Mouse (Mus musculus) thymus, postnatal 4 days (tissue): ENCODE data around the gene Ccdc73.
A peak's percentile ranks its signal among the peaks of the same experiment; 100 is the strongest.
"Not testable (repeated sequence)": the region's sequence is repeated elsewhere in the genome, so short reads cannot be mapped to it uniquely, and the experiment has no call there.

Source experiments
- DNase-seq: peaks from one replicate; pipeline ENCODE4 v3.0.0; 2021

Ccdc73 gene

GRCm38 (mm10) chr2:104878794-104879193, 11.2 kb downstream of the Ccdc73 start:
- no peak for DNase-seq

GRCm38 (mm10) chr2:104886109-104886508, 18.5 kb downstream of the Ccdc73 start:
- DNase-seq: no peak

- not testable (repeated sequence) for DNase-seq
These were observed 19.7 kb downstream of the Ccdc73 start for GRCm38 (mm10) chr2:104887331-104887730.

- DNase-seq: peak; percentile 86
These were observed 20.4 kb downstream of the Ccdc73 start for GRCm38 (mm10) chr2:104887882-104888566.

GRCm38 (mm10) chr2:104899975-104900374, 32.4 kb downstream of the Ccdc73 start:
- no peak for DNase-seq

GRCm38 (mm10) chr2:104915709-104916108, 48.1 kb downstream of the Ccdc73 start:
- peak; percentile 48 for DNase-seq

GRCm38 (mm10) chr2:104964492-104964891, 96.9 kb downstream of the Ccdc73 start:
- DNase-seq: no peak

- no peak for DNase-seq
These were observed 114.1 kb downstream of the Ccdc73 start for GRCm38 (mm10) chr2:104981712-104982111.

- no peak for DNase-seq
These were observed 118.2 kb downstream of the Ccdc73 start for GRCm38 (mm10) chr2:104985796-104986195.

- DNase-seq: no peak
These were observed 121.4 kb downstream of the Ccdc73 start for GRCm38 (mm10) chr2:104988974-104989373.

GRCm38 (mm10) chr2:104994436-104994835, 126.8 kb downstream of the Ccdc73 start:
- DNase-seq: no peak

GRCm38 (mm10) chr2:104996201-104996600, 128.6 kb downstream of the Ccdc73 start:
- DNase-seq: no peak

GRCm38 (mm10) chr2:105007236-105007635, 139.6 kb downstream of the Ccdc73 start:
- no peak for DNase-seq

GRCm38 (mm10) chr2:105016192-105016966, 148.8 kb downstream of the Ccdc73 start:
- DNase-seq: no peak

GRCm38 (mm10) chr2:105016967-105017287, 149.3 kb downstream of the Ccdc73 start, which contains the start of gene Eif3m:
Gene Eif3m, minus strand, starts transcription at chr2:105017080.
- peak; percentile 96 for DNase-seq

- no peak for DNase-seq
These were observed 150.2 kb downstream of the Ccdc73 start for GRCm38 (mm10) chr2:105017802-105018201.

GRCm38 (mm10) chr2:105019457-105019856, 151.9 kb downstream of the Ccdc73 start:
- no peak for DNase-seq

GRCm38 (mm10) chr2:105021256-105021655, 153.7 kb downstream of the Ccdc73 start:
- DNase-seq: peak; percentile 18

GRCm38 (mm10) chr2:105021836-105022235, 154.2 kb downstream of the Ccdc73 start:
- peak; percentile 57 for DNase-seq

GRCm38 (mm10) chr2:105023031-105023615, 155.5 kb downstream of the Ccdc73 start:
- no peak for DNase-seq

GRCm38 (mm10) chr2:105023815-105024214, 156.2 kb downstream of the Ccdc73 start:
- DNase-seq: no peak

GRCm38 (mm10) chr2:105025610-105026009, 158.0 kb downstream of the Ccdc73 start:
- not testable (repeated sequence) for DNase-seq

GRCm38 (mm10) chr2:105026950-105027695, 159.5 kb downstream of the Ccdc73 start:
- DNase-seq: no peak
